Mouse (Mus musculus) small intestine, adult 2 months (tissue): Measurements from ENCODE around the gene Car2. TPM values are rescaled to one million over a fixed set of nuclear protein-coding genes. Genes with fewer than 3 reads are reported as not detected.

Experiments used
- H3K27ac ChIP-seq: fragments of 200-500 bp; 2 replicates; pipeline ENCODE4 v1.5.1; 2012; ENCODE audit warnings: low read depth, low read length, control low read depth, inconsistent platforms; ENCODE audit not compliant: insufficient read depth
- H3K27me3 ChIP-seq: fragments of 200-500 bp; 2 replicates; pipeline ENCODE4 v1.6.1; 2012; ENCODE audit warnings: mild to moderate bottlenecking, moderate library complexity, low read length, inconsistent platforms; ENCODE audit not compliant: control insufficient read depth, insufficient read depth
- H3K36me3 ChIP-seq: fragments of 200-500 bp; 2 replicates; pipeline ENCODE4 v1.6.1; 2012; ENCODE audit warnings: mild to moderate bottlenecking, low read length, control low read depth, inconsistent platforms; ENCODE audit not compliant: control insufficient read depth, insufficient read depth
- H3K4me1 ChIP-seq: fragments of 200-500 bp; 2 replicates; pipeline ENCODE4 v1.6.1; 2012; ENCODE audit warnings: low read length, inconsistent platforms, mixed read lengths; ENCODE audit not compliant: control insufficient read depth, insufficient read depth, insufficient read length
- H3K4me3 ChIP-seq: fragments of 200-500 bp; 2 replicates; pipeline ENCODE4 v1.5.1; 2012; ENCODE audit warnings: low read depth, mild to moderate bottlenecking, control low read depth, inconsistent platforms, low read length, moderate library complexity
- CTCF ChIP-seq: fragments of 200-500 bp; IDR thresholded peaks from 2 replicates; pipeline ENCODE4 v1.5.1; 2012; ENCODE audit warnings: low read depth, mild to moderate bottlenecking, control low read depth, inconsistent platforms, low read length, moderate library complexity, mixed read lengths; ENCODE audit not compliant: insufficient replicate concordance, insufficient read length; ENCODE audit errors: extremely low read depth
- POLR2A ChIP-seq: fragments of 200-500 bp; IDR thresholded peaks from 2 replicates; pipeline ENCODE4 v1.6.1; 2012; ENCODE audit warnings: low read depth, mild to moderate bottlenecking, control low read depth, inconsistent platforms, low read length, moderate library complexity
- WGBS: fragments of 180-500 bp; shearing (Covaris S2); methylation state at CpG from one replicate; pipeline ENCODE4 v1.1.7; 2018; 5-methylcytosine and 5-hydroxymethylcytosine counted together
- polyA plus RNA-seq: library from polyadenylated mRNA; depleted of rRNA; stranded (reverse); fragments of >200 nt; gene quantifications from 2 replicates; pipeline ENCODE4 v1.2.3, GENCODE M21; 2012

Car2 gene
- polyA plus RNA-seq, 1 experiment = 23.6 TPM

- H3K27ac ChIP-seq = no peak overlapping the region
- no peak for TF ChIP-seq CTCF
- no peak for TF ChIP-seq POLR2A
- no peak overlapping the region for H3K4me3 ChIP-seq
- 73% methylated on average over 3 of the region's 3 CpGs for WGBS
- H3K27me3 ChIP-seq = peaks cover 13% of the 10 kb centered on the region; the same call in 1 of the 2 replicates
- H3K36me3 ChIP-seq = no peaks in the 10 kb centered on the region
- H3K4me1 ChIP-seq = no peaks in the 10 kb centered on the region
These were observed 25.8 kb upstream of the Car2 start for GRCm38 (mm10) chr3:14860291-14860690.

GRCm38 (mm10) chr3:14861165-14861564, 24.9 kb upstream of the Car2 start:
- 73% methylated on average over 1 of the region's 1 CpGs for WGBS
- no peak overlapping the region for H3K4me3 ChIP-seq
- TF ChIP-seq CTCF (no peak), POLR2A (no peak)

GRCm38 (mm10) chr3:14861787-14862186, 24.3 kb upstream of the Car2 start:
- H3K27ac ChIP-seq = no peak overlapping the region
- no peak overlapping the region for H3K4me3 ChIP-seq
- TF ChIP-seq CTCF = no peak
- TF ChIP-seq POLR2A = no peak
- H3K4me1 ChIP-seq = no peaks in the 10 kb centered on the region
- WGBS = 36% methylated on average over 4 of the region's 4 CpGs
- no peaks in the 10 kb centered on the region for H3K36me3 ChIP-seq
- peaks cover 13% of the 10 kb centered on the region; the same call in 1 of the 2 replicates for H3K27me3 ChIP-seq

More at GRCm38 (mm10) chr3:14861165-14861564, 24.9 kb upstream of the Car2 start:
- Histone ChIP-seq H3K36me3 (no peaks in the 10 kb centered on the region), H3K27me3 (peaks cover 13% of the 10 kb centered on the region; the same call in 1 of the 2 replicates), H3K4me1 (no peaks in the 10 kb centered on the region), H3K27ac (no peak overlapping the region)

- WGBS = 3% methylated on average over 9 of the region's 9 CpGs
- peaks cover 13% of the 10 kb centered on the region; the same call in 1 of the 2 replicates for H3K27me3 ChIP-seq
- no peaks in the 10 kb centered on the region for H3K36me3 ChIP-seq
- no peaks in the 10 kb centered on the region for H3K4me1 ChIP-seq
- no peak overlapping the region for H3K4me3 ChIP-seq
- no peak overlapping the region for H3K27ac ChIP-seq
- no peak for TF ChIP-seq CTCF
These were observed 23.4 kb upstream of the Car2 start for GRCm38 (mm10) chr3:14862654-14863021.

- WGBS = 9% methylated on average over 18 of the region's 18 CpGs
- TF ChIP-seq POLR2A (no peak), CTCF (no peak)
- Histone ChIP-seq H3K4me1 (no peaks in the 10 kb centered on the region), H3K4me3 (no peak within 1 kb of the TSS), H3K27me3 (peaks cover 13% of the 10 kb centered on the region; the same call in 1 of the 2 replicates), H3K36me3 (no peaks in the 10 kb centered on the region), H3K27ac (no peak within 1 kb of the TSS)
These were observed 22.9 kb upstream of the Car2 start, which contains the start of gene Car3 for GRCm38 (mm10) chr3:14863022-14863711. Car3 (plus strand) TSS chr3:14863512.

- no peak overlapping the region for H3K4me3 ChIP-seq
- TF ChIP-seq POLR2A = no peak
- TF ChIP-seq CTCF = no peak
These were observed 22.2 kb upstream of the Car2 start for GRCm38 (mm10) chr3:14863922-14864321.

GRCm38 (mm10) chr3:14865941-14866340, 20.1 kb upstream of the Car2 start:
- Histone ChIP-seq H3K27ac (no peak overlapping the region), H3K4me1 (peaks cover 7% of the 10 kb centered on the region; the same call in 1 of the 2 replicates), H3K27me3 (peaks cover 13% of the 10 kb centered on the region; the same call in 1 of the 2 replicates), H3K36me3 (no peaks in the 10 kb centered on the region), H3K4me3 (no peak overlapping the region)
- WGBS = 73% methylated on average over 2 of the region's 2 CpGs
- TF ChIP-seq CTCF = no peak
- TF ChIP-seq POLR2A = no peak

More at GRCm38 (mm10) chr3:14863922-14864321, 22.2 kb upstream of the Car2 start:
- H3K27me3 ChIP-seq = peaks cover 13% of the 10 kb centered on the region; the same call in 1 of the 2 replicates
- H3K4me1 ChIP-seq = no peaks in the 10 kb centered on the region
- no peak overlapping the region for H3K27ac ChIP-seq
- WGBS = 85% methylated on average over 2 of the region's 2 CpGs
- H3K36me3 ChIP-seq = no peaks in the 10 kb centered on the region
